Mouse (Mus musculus): ENCODE data around the gene Pdss1.

DNA sequence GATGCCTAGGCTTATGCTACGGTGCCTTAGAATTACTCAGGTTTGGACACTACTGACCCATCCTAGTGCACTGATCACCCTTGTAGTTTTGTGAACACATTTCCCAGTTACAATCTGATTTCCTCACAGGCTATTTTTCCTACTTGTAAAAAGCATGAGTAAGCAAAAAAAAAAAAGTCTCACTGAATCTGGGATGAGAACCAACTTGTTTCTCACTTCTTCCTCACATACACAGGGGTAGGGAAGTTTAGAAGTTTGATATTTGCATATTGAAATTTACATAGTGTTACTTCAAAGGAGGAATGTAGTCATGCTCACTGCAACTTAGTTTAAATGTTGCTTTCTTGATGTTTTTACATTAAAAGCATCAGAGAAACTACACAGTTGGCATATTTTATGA is 38.2 kb downstream of the Pdss1 start:
- TF ChIP-seq POLR2A (IDR thresholded peaks at IDR 0.05; ENCODE audit: borderline replicate concordance, insufficient read depth, low read length) (no peak), CTCF (IDR thresholded peaks at IDR 0.05; ENCODE audit: borderline replicate concordance, insufficient read depth, low read depth, low read length) (no peak)
